9 mouse cellular contexts compared by ENCODE assay signal in genomic region chr16:46008036-46008605, GRCm38 (mm10). TPM values are rescaled to one million over a fixed set of nuclear protein-coding genes. Genes with fewer than 3 reads are reported as not detected.
DNase-seq lines count a peak whose midpoint lies in the region; ATAC-seq and TF ChIP-seq lines count a peak whose summit lies in the region.
"Had no signal": no experiment of that assay in that cellular context is flagged by ENCODE, and none has a peak within 500 bp of the region (broad histone marks: within the 10 kb centered on the region; RNA-seq: fewer than 3 reads in every experiment).

No protein-coding gene starts in this region.

- ATAC-seq in kidney, embryonic 14.5 days (ENCODE audit: low FRiP score, low TSS enrichment): no peak
- no peak for ATAC-seq in hindbrain, embryonic 13.5 days (ENCODE audit: low FRiP score)
- ATAC-seq in midbrain, embryonic 14.5 days (ENCODE audit: low FRiP score, low TSS enrichment): no peak

- no peak overlapping the region for H3K9ac ChIP-seq in kidney, embryonic 14.5 days (ENCODE audit: low read depth, low read length)
- H3K9ac ChIP-seq in hindbrain, embryonic 13.5 days: no peak overlapping the region
- H3K9ac ChIP-seq in midbrain, embryonic 14.5 days (replicated peaks; ENCODE audit: low read length): no peak overlapping the region

- no peak for TF ChIP-seq POLR2A in cerebellum, adult 2 months (IDR thresholded peaks at IDR 0.05; ENCODE audit: borderline replicate concordance, insufficient read depth, low read length)

- no peaks in the 10 kb centered on the region for H3K36me3 ChIP-seq in kidney, embryonic 14.5 days (ENCODE audit: control insufficient read depth, insufficient read depth, low read length)
- H3K36me3 ChIP-seq in hindbrain, embryonic 13.5 days: no peaks in the 10 kb centered on the region
- no peaks in the 10 kb centered on the region for H3K36me3 ChIP-seq in midbrain, embryonic 14.5 days (ENCODE audit: control insufficient read depth, insufficient read depth, low read length)

- H3K27ac ChIP-seq in kidney, embryonic 14.5 days (ENCODE audit: low read depth, low read length): no peak overlapping the region
- 0 out of 2 replicates have a peak overlapping the region, but pooled peaks have one; percentile 0 for H3K27ac ChIP-seq in cerebellum, adult 2 months (ENCODE audit: insufficient read depth, low read length)
- H3K27ac ChIP-seq in hindbrain, embryonic 13.5 days: no peak overlapping the region
- H3K27ac ChIP-seq in midbrain, embryonic 14.5 days (replicated peaks; ENCODE audit: low read depth, low read length): no peak overlapping the region

- no peaks in the 10 kb centered on the region; the same call in 1 of the 2 replicates for H3K27me3 ChIP-seq in kidney, embryonic 14.5 days (ENCODE audit: control insufficient read depth, insufficient read depth, low read length)
- no peaks in the 10 kb centered on the region for H3K27me3 ChIP-seq in cerebellum, adult 2 months (ENCODE audit: control insufficient read depth, insufficient read depth, low read length)
- 0 out of 2 replicates have a peak, but pooled peaks cover 3% of the 10 kb centered on the region for H3K27me3 ChIP-seq in hindbrain, embryonic 13.5 days
- H3K27me3 ChIP-seq in midbrain, embryonic 14.5 days (ENCODE audit: control insufficient read depth, insufficient read depth, low read length): no peaks in the 10 kb centered on the region

- H3K4me1 ChIP-seq in kidney, embryonic 14.5 days (ENCODE audit: control insufficient read depth, insufficient read depth, low read length): no peaks in the 10 kb centered on the region
- peaks cover 11% of the 10 kb centered on the region for H3K4me1 ChIP-seq in cerebellum, adult 2 months (ENCODE audit: control insufficient read depth, insufficient read depth, low read length)
- H3K4me1 ChIP-seq in hindbrain, embryonic 13.5 days (replicated peaks): peaks cover 25% of the 10 kb centered on the region
- H3K4me1 ChIP-seq in midbrain, embryonic 14.5 days (ENCODE audit: control insufficient read depth, insufficient read depth, low read length): peaks cover 8% of the 10 kb centered on the region; the same call in 1 of the 2 replicates

- H3K4me2 ChIP-seq in kidney, embryonic 14.5 days (replicated peaks; ENCODE audit: low read depth, low read length): no peak overlapping the region
- H3K4me2 ChIP-seq in hindbrain, embryonic 13.5 days: peak overlapping the region; percentile 88
- peak overlapping the region; percentile 88 for H3K4me2 ChIP-seq in midbrain, embryonic 14.5 days (ENCODE audit: low read length)

- no peak overlapping the region for H3K4me3 ChIP-seq in kidney, embryonic 14.5 days (ENCODE audit: low read length)
- peak overlapping the region; percentile 44 for H3K4me3 ChIP-seq in cerebellum, adult 2 months (replicated peaks; ENCODE audit: insufficient read depth, low read depth, low read length)
- H3K4me3 ChIP-seq in hindbrain, embryonic 13.5 days: peak overlapping the region; percentile 69
- peak overlapping the region; percentile 65 for H3K4me3 ChIP-seq in midbrain, embryonic 14.5 days (replicated peaks; ENCODE audit: low read depth, low read length)

- WGBS in kidney, embryonic 14.5 days: 77% methylated on average over 5 of the region's 5 CpGs
- WGBS in cerebellum, adult 2 months: 28% methylated on average over 5 of the region's 5 CpGs
- WGBS in hindbrain, embryonic 13.5 days: 74% methylated on average over 5 of the region's 5 CpGs
- 75% methylated on average over 5 of the region's 5 CpGs for whole genome bisulfite sequencing in midbrain, embryonic 14.5 days

- DNase-seq in kidney, postnatal 10 days: peak; percentile 13
- DNase-seq in cerebellum, adult 2 months: peak; percentile 43 to 66
- DNase-seq in midbrain, embryonic 14.5 days: peak; percentile 31
- no peak for DNase-seq in spleen, adult 18-20 months
- no peak for DNase-seq in left cerebral cortex, adult 9 months (ENCODE audit: low spot score in 2 of 2)
- DNase-seq in spleen, postnatal 36 days (ENCODE audit: low spot score in 2 of 2): no peak
- DNase-seq: lung, postnatal 36 days had no signal

- no peaks in the 10 kb centered on the region for H3K9me3 ChIP-seq in kidney, embryonic 14.5 days (ENCODE audit: control insufficient read depth, low read length)
- no peaks in the 10 kb centered on the region for H3K9me3 ChIP-seq in hindbrain, embryonic 13.5 days
- no peaks in the 10 kb centered on the region for H3K9me3 ChIP-seq in midbrain, embryonic 14.5 days (ENCODE audit: control insufficient read depth, low read length)

- no peak for TF ChIP-seq CTCF in cerebellum, adult 2 months (IDR thresholded peaks at IDR 0.05; ENCODE audit: borderline replicate concordance, insufficient read depth, low read depth, low read length)

RNA-seq across cellular contexts. Expression of gene Plcxd2, which starts 1.9 kb away (rescaled TPM):
- polyA plus RNA-seq in kidney, embryonic 14.5 days (2014; fragmentation: Nextera tagmentation; extraction: Ambion mirVana): 0.89 and 1.2 TPM in 2 replicates
- polyA plus RNA-seq in cerebellum, adult 2 months (2012; rRNA removed): 46.9 and 49.4 TPM in 2 replicates
- polyA plus RNA-seq in hindbrain, embryonic 13.5 days (2015; fragmentation: Nextera tagmentation; extraction: Ambion mirVana): 7.9 and 8.4 TPM in 2 replicates
- polyA plus RNA-seq in midbrain, embryonic 14.5 days (2014; fragmentation: Nextera tagmentation; extraction: Ambion mirVana): 8.7 and 8.8 TPM in 2 replicates

RNA-seq across cellular contexts. Expression of gene Phldb2, which starts 54.7 kb away (rescaled TPM):
- 48.1 and 79.3 TPM in 2 replicates for polyA plus RNA-seq in kidney, embryonic 14.5 days (2014; fragmentation: Nextera tagmentation; extraction: Ambion mirVana)
- 4.7 and 5.9 TPM in 2 replicates for polyA plus RNA-seq in cerebellum, adult 2 months (2012; rRNA removed)
- polyA plus RNA-seq in hindbrain, embryonic 13.5 days (2015; fragmentation: Nextera tagmentation; extraction: Ambion mirVana): 12.5 and 13.3 TPM in 2 replicates
- 4.0 and 6.4 TPM in 2 replicates for polyA plus RNA-seq in midbrain, embryonic 14.5 days (2014; fragmentation: Nextera tagmentation; extraction: Ambion mirVana)

Comparison
In these comparisons a context has a peak if more than half of its experiments do, and no peak if none do; other contexts are left out.
1. DNase-seq: peak in kidney, postnatal 10 days (single experiment), cerebellum, adult 2 months (2 of 2) and midbrain, embryonic 14.5 days (single experiment); none in spleen, adult 18-20 months (0 of 2), left cerebral cortex, adult 9 months (0 of 2) and spleen, postnatal 36 days (0 of 2).